Mouse (Mus musculus) lung, adult 2 months (tissue): ENCODE measurements around the gene Pdia4. TPM values are rescaled to one million over a fixed set of nuclear protein-coding genes. Genes with fewer than 3 reads are reported as not detected.

ENCODE experiments used
- DNase-seq: peaks from one replicate; pipeline ENCODE4 v3.0.0; 2022
- H3K4me1 ChIP-seq: fragments of 200-500 bp; 2 replicates; pipeline ENCODE4 v1.6.1; 2011; ENCODE audit warnings: low read length; ENCODE audit not compliant: control insufficient read depth, insufficient read depth
- H3K4me3 ChIP-seq: fragments of 200-500 bp; replicated peaks from 2 replicates; pipeline ENCODE3; 2011; ENCODE audit warnings: low read depth, mild to moderate bottlenecking, control low read depth, low read length; ENCODE audit errors: extremely low read depth
- CTCF ChIP-seq: fragments of 200-500 bp; IDR thresholded peaks from 2 replicates; pipeline ENCODE4 v1.5.1; 2011; ENCODE audit warnings: mild to moderate bottlenecking, low read length, control low read depth; ENCODE audit not compliant: insufficient read depth
- POLR2A ChIP-seq: fragments of 200-500 bp; IDR thresholded peaks from 2 replicates; pipeline ENCODE4 v1.6.1; 2011; ENCODE audit warnings: low read depth, mild to moderate bottlenecking, control low read depth, low read length, borderline replicate concordance; ENCODE audit errors: extremely low read depth
- WGBS: fragments of 180-500 bp; shearing (Covaris S2); methylation state at CpG from one replicate; pipeline ENCODE4 v1.1.7; 2018; 5-methylcytosine and 5-hydroxymethylcytosine counted together
- polyA plus RNA-seq: library from polyadenylated mRNA; depleted of rRNA; stranded (reverse); fragments of >200 nt; gene quantifications from 2 replicates; pipeline ENCODE4 v1.2.3, GENCODE M21; 2012

The Pdia4 gene
- polyA plus RNA-seq, 1 experiment = 40.1 TPM

DNA sequence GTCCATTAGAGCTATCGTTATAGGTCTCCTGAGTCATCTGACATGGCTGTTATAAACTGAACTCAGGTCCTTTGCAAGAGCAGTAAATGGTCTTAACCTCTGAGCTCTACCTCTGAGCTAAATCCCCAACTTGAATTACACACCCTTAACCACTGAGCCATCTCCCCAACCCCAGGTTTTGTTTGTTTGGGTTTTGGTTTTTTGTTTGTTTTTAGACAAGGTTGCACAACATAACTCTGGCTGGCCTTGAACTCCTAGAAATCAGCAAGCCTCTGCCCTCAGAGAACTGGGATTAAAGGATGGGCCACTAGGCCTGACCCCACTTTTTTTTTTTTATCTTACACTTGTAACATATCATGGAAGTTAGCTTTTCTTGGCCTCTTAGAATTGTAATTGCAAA, 2.9 kb upstream of the Pdia4 start:
- no peak for DNase-seq
- Histone ChIP-seq H3K4me3 (no peak overlapping the region), H3K4me1 (peaks cover 7% of the 10 kb centered on the region; the same call in 1 of the 2 replicates)
- 83% methylated on average over 1 of the region's 1 CpGs for WGBS
- TF ChIP-seq CTCF (no peak), POLR2A (no peak)

DNA sequence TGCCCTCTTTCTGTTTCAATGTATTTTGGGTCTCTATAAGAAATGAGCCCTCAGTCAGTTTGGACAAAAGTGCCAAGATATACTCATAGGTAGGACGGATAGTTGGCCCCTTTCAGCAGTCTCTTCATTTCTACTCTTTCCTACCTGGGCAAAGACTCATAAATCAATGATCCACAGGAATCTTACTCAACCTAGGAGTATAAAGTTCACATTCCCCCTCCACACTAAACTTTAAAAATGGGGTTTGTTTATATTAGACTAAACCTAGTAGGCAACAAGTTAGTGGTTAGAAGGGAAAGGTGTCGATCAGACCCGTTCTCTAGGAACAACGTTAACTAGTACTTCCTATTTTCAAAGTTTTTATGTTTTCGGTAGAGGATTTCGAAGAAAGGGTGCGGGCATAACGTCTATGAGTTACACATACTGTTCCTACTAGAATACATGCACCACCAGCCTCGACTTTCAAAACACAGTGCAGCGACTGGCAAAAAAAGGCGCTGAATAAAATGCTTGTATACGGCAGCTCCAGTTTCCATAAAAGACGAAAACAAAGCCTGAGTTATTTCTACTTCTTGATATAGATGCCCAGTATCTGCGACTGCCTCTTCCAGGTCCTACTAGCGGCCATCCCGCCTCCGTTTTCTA, 837 bp downstream of the Pdia4 start:
- H3K4me1 ChIP-seq = peaks cover 9% of the 10 kb centered on the region; the same call in 1 of the 2 replicates
- DNase-seq = no peak
- peak overlapping the region; percentile 89 for H3K4me3 ChIP-seq
- no peak for TF ChIP-seq CTCF
- TF ChIP-seq POLR2A = no peak
- WGBS = 1% methylated on average over 17 of the region's 17 CpGs

DNA sequence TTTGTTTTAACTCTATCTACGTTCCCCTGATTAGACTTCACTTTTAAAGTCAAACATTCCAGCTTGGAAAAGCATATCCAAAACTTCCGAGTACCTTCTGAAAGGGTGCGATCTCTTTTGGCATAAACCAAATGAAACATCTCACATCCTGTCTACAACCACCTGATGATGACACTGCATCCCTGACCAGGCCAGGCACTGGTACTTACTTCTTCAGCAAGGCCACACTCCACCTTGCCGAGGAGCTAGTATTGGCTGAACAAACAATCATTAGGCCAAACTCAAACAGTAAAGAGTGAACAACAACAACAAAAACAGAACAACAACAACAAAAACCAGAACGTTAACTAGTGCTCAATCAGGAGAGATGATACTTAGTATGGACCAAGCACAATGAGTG, 1.9 kb downstream of the Pdia4 start:
- no peak for DNase-seq
- Histone ChIP-seq H3K4me3 (no peak overlapping the region), H3K4me1 (peaks cover 9% of the 10 kb centered on the region; the same call in 1 of the 2 replicates)
- no peak for TF ChIP-seq POLR2A
- TF ChIP-seq CTCF = no peak
- WGBS = 31% methylated on average over 5 of the region's 5 CpGs

DNA sequence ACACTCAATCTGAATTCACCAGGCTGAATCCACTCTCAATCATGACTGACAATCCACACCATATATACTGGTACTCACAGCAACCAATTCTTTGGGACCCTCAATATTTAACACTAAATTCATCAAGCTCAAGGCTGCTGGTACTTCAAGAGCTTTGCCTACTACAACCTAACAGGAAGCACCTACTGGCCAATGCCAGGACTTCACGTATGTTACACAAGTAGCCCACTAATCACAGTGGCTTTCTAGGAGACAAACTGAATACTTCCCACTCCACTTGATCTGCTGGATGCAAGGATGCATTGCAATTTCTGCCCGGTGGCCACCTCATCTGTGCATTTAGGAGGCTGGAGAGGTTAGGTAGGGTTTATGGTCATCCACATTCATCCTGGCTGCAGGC, 3.0 kb downstream of the Pdia4 start:
- peaks cover 9% of the 10 kb centered on the region; the same call in 1 of the 2 replicates for H3K4me1 ChIP-seq
- no peak for TF ChIP-seq POLR2A
- TF ChIP-seq CTCF = no peak
- 37% methylated on average over 2 of the region's 2 CpGs for WGBS
- DNase-seq = no peak
- H3K4me3 ChIP-seq = no peak overlapping the region

DNA sequence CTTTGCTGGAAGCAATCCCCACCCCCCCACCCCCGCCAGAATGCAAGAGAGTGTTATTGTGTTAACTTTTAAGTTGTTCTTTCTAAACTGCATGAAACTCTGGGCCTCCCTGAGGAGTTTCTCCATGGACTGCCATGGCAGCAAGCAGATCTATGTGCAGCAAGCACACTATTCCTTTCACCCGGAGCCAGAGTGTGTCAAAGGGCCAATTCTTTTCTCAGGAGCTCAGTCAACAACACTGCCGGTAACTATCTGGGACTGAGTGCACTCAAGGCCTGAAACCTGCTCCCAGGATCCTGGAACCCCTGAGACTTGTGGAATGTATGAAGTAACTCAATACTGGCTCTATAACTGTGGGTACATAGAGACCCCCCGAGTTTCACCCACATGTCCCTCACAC, 4.2 kb downstream of the Pdia4 start:
- DNase-seq = no peak
- no peak for TF ChIP-seq CTCF
- no peak for TF ChIP-seq POLR2A
- H3K4me3 ChIP-seq = no peak overlapping the region
- WGBS = 69% methylated on average over 4 of the region's 4 CpGs
- H3K4me1 ChIP-seq = peaks cover 9% of the 10 kb centered on the region; the same call in 1 of the 2 replicates

DNA sequence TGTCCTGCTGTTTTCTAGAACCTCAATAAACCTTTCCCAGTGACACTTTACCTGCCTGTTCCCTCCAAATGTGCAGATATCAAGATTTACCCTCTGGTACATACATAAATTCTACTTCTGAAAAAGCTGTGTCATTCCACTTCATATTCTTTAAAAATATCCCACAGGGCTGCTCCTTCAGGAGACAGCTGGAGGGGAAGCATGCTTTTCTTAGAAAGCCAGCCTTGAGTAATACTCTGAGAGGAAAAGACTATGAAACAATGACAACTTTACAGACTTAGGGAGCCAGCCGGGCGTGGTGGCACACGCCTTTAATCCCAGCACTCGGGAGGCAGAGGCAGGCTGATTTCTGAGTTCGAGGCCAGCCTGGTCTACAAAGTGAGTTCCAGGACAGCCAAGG, 4.7 kb downstream of the Pdia4 start:
- DNase-seq = no peak
- Histone ChIP-seq H3K4me3 (no peak overlapping the region), H3K4me1 (peaks cover 9% of the 10 kb centered on the region; the same call in 1 of the 2 replicates)
- 78% methylated on average over 5 of the region's 5 CpGs for WGBS
- no peak for TF ChIP-seq POLR2A
- TF ChIP-seq CTCF = no peak

DNA sequence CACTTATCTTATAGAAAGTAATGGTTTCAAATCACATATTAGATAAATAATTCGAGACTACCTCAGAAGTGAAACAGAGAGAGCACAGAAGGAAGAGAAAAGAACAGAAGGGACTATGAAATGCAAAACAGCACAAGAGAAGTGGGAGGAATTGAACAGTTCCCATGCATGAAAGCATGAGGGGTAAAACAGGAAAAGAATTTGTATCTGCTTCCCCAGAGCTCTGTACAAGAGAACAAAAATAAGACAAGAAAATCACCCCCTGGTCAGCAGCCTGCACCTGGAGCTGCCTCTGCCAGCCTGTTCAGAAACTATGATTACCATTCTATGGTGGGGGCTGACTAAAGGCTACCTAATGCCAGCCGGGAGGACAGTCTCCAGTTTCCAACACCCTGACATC, 5.8 kb downstream of the Pdia4 start:
- 81% methylated on average over 2 of the region's 2 CpGs for WGBS
- no peak for DNase-seq
- H3K4me1 ChIP-seq = peaks cover 9% of the 10 kb centered on the region; the same call in 1 of the 2 replicates
- TF ChIP-seq CTCF = no peak
- no peak for TF ChIP-seq POLR2A
- no peak overlapping the region for H3K4me3 ChIP-seq

DNA sequence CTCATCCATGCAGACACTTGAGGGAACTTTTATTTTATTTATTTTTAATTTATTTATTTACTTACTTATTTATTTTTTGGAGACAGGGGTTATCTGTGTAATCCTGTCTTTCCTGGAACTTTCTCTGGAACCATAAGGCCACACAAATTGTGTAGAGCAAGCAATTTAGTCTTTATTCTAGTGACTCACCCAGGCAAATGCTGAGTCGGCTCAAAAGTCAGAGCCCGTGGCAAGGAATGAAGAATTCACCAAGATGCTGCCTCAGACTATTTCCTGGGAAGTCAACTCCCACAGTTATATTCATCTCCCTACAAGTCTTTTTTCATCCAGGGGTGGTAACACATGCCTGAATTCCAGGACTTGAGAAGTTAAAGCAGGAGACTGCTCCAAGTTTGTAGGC, 7.7 kb downstream of the Pdia4 start:
- Histone ChIP-seq H3K4me3 (no peak overlapping the region), H3K4me1 (no peaks in the 10 kb centered on the region)
- 63% methylated on average over 2 of the region's 2 CpGs for WGBS
- no peak for TF ChIP-seq POLR2A
- no peak for TF ChIP-seq CTCF
- DNase-seq = no peak

DNA sequence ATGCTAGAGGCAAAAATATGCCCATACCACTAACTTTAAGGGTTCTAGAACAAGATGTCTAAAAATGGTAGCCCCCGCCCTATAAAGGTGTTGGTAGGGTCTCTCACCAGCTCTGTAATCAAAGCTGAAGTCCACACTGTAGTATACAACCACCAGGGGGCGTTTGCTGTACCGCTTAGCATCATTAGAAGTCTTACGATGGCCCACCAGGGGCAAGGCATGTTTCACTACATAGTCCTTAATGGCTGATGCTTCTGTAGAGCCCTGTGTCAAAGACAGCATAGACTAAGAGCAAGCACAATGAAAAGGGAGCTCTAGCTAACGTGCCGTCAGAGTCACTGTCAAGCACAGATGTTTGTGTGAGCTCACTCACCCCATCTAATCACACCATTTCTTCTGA, 14.2 kb downstream of the Pdia4 start:
- 34% methylated on average over 6 of the region's 6 CpGs for WGBS
- Histone ChIP-seq H3K4me1 (no peaks in the 10 kb centered on the region), H3K4me3 (no peak overlapping the region)
- DNase-seq = peak; percentile 33
- TF ChIP-seq CTCF (peak; percentile 51), POLR2A (no peak)

DNA sequence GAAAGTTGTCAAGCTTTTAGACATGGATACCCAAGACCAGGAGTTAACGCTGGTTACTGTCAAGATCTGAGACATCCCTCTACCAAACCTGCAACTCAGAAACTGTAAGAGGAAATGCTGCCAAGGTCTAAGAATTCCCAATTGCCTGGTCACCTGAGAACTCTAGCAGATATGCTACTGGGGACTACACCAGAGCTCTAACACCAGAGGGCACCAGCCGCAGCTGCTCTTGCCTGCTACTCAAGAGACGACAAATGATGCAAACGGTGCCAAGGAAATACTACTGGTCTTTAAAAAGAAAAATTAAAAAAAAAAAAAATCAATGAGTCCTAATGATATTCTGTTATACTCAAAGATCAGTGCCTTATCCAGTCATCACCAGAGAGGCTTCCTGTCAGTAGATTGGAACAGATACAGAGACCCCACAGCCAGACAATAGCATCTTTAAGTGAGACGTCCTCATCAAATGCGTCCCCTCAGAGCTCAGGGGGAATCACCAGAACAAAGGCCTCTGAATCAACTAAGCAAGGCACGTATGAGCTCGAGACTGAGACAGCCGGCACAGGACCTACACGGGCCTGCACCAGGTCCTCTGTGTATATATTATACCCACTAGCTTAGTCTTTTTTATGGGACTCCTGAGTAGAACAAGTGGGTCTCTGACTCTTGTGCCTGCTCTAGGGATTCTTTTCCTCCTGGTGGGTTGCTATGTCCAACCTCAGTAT, 19.0 kb downstream of the Pdia4 start:
- no peaks in the 10 kb centered on the region; the same call in 1 of the 2 replicates for H3K4me1 ChIP-seq
- no peak overlapping the region for H3K4me3 ChIP-seq
- no peak for DNase-seq
- WGBS = 60% methylated on average over 10 of the region's 10 CpGs
- TF ChIP-seq CTCF (peak; percentile 61), POLR2A (no peak)
